Mouse (Mus musculus) WW6 (cell line): Measurements from ENCODE around the gene Mast1.
"Not testable (repeated sequence)": the region's sequence is repeated elsewhere in the genome, so short reads cannot be mapped to it uniquely, and the experiment has no call there.

ENCODE experiments used
- DNase-seq: peaks from one replicate; pipeline ENCODE4 v3.0.0-alpha.2; 2013; ENCODE audit warnings: low read depth, low spot score

Gene Mast1

DNA sequence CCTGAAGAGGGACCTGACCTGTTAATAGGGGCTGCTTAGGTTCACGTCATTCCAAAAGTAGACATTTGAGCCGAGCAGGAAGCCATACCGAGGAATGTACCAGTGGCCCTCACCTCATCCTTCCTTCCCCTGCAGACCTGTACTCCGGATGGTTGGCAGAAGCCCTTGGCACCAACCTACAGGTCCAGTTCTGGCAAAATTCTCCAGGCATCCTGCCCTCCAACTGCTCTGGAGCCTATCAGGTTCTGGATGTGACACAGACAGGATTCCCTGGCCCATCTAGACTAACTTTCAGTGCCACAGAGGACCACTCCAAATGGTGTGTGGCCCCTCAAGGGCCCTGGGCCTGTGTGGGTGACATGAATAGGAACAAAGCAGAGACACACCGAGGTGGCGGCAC is 26.6 kb downstream of the Mast1 start:
- DNase-seq = no peak

DNA sequence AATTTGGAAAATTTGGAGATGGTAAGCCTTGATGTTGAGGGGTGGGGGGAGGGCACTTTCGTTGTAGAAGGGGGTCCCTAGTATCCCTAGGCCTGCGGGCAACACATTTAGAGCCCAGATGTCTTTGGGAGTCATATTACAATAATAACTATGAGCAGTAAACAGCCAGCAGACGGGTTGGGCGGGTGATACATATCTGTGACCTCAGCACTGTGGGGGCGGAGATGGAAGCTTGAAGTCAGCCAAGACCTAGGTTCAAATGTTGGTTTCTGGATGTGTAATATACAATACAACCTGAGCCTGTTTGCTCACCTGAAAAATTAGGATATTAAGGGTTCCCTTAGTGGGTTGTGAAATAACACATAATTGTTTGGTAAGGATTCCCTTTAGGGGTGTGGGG is 27.2 kb downstream of the Mast1 start:
- DNase-seq = no peak

DNA sequence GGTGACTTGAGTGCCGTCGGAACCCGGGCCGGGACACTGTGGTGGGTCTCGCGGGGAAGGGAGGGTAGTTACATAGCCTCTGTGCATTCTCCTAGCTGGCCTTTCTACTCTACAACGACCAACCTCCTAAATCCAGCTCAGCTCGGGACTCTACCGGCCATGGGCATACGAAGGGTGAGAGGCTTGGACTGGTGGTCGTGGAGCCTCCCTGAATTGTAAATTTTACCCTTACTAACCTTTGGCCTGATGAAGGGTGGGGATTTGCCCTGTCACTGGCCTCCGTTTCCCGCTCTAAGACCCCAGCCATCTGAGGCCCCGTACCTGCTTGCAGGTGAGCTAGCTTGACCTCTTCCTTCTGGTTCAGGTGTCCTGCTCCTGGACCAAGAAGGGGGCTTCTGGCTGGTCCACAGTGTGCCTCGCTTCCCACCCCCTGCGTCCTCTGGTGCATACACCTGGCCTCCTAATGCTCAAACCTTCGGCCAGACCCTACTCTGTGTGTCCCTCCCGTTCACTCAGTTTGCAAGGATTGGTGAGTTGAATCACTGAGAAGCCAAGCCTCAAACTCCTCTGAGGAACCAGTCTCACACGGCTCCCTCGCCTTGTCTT is 27.9 kb downstream of the Mast1 start:
- no peak for DNase-seq

DNA sequence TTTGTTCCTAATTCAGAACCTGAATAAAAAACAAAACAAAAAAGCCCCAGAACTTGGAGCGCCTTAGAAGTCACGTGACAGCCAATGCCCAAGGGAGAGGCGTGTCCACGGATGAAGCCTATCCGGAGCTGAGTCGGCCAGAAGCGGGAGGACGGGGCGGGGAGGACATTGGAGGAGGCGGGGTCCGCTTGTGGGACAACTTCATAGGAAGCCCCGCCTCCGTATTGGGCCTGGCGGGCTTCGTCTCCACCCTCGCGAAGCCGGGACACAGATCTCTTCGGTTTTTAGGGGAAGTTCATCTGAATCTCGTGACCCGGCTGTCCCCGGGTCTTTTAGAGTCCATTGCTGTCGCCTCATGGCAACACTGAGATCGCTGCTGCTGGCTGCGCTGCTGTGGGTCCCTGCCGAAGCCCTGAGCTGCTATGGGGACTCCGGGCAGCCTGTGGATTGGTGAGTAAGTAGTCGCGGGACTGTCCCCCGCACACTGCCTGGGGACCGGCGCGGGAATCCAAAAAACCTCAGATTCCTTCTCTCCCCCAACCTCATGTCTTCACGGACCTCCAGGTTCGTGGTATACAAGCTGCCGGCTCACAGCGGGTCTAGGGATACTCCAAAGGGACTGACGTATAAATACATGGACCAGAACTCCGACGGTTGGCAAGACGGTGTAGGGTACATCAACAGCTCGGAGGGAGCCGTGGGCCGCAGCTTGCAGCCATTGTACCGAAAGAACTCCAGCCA is 28.6 kb downstream of the Mast1 start, which contains the start of gene Dnase2a:
Gene Dnase2a (plus strand): TSS at position 140 of the 741 bp plus-strand sequence.
- peak; percentile 92 for DNase-seq

DNA sequence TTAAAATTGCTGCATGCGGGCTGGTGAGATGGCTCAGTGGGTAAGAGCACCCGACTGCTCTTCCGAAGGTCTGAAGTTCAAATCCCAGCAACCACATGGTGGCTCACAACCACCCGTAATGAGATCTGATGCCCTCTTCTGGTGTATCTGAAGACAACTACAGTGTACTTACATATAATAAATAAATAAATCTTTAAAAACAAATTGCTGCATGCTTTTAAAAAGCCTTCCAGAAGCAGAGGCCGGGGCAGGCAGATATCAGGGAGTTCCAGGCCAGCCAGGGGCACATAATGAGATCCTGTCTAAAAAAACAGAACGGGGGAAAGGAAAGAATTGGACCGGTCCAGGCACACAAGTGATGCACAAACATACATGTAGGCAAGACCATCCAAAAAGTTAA is 29.2 kb downstream of the Mast1 start:
- DNase-seq = not testable (repeated sequence)

DNA sequence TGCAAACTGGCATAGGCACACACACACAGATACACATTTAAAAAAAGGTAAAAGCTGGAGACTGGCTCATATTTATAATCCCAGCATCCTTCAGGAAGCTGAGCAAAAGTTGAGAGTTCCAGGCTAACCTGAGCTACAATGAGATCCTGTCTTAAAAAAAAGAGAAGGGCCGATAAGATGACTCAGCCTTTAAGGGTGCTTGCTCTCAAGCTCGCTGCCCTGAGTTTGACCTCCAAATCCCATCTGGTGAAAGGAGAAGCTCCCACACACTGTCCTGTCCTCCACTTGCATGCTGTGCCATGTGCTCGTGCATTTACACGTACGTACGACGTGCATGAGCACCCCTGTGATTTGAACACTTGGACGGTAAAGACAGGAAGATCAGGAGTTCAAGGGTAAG is 29.7 kb downstream of the Mast1 start:
- no peak for DNase-seq

DNA sequence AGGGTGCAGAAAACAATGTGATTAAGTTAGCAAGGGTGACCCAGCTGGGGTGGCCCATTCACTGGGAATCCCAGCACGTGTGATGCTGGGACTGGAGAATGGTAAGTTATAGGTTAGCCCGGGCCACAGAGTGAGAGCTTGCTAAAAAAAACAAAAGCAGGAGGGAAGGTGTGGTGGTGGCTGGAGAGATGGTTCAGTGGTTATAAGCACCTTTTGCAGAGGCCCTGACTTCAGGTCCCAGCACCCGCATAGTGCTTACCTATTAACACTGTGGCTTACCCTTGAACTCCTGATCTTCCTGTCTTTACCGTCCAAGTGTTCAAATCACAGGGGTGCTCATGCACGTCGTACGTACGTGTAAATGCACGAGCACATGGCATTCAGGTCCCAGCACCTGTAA is 30.1 kb downstream of the Mast1 start:
- DNase-seq = no peak

DNA sequence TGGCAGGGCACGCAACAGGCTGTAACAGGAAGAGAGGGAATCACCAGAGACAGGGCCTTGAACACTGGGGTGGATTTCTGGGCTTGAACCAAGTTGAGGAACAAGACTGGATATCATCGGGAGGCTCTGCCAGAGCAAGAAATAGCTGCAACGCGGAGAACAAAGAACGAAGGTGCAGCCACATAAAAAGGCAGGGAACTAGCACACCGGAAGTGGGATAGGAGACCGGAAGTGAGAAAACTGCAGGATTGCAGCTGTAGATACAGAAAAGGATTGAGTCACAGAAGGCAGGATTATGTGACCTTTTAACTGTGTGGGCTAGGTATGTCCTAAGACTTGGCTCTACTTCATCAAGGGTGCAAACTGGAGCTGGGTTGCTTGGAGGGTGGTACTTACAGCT is 32.8 kb downstream of the Mast1 start:
- DNase-seq = no peak

DNA sequence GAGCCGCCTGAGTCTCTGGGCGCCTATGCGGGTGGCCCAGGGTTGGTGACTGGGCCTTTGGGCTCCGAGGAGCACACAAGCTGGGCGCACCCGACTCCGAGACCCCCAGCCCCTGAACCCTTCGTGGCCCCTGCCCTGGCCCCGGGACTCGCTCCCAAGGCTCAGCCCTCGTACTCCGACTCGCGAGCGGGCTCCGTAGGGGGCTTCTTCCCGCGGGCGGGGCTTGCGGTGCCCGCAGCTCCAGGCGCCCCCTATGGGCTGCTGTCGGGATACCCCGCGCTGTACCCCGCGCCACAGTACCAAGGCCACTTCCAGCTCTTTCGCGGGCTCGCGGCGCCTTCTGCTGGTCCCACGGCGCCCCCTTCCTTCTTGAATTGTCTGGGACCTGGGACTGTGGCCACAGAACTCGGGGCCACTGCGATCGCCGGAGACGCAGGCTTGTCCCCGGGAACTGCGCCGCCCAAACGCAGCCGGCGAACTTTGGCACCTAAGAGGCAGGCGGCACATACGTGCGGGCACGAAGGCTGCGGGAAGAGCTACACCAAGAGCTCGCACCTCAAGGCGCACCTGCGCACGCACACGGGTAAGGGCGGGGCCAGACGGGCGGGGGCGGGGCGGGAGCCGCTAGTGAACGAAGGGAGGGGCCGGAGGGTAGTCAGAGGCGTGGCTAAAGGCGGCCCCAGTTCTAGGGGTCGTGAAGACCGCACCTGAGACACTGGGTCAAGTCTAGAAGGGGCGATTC is 34.1 kb downstream of the Mast1 start:
- DNase-seq = peak; percentile 90

DNA sequence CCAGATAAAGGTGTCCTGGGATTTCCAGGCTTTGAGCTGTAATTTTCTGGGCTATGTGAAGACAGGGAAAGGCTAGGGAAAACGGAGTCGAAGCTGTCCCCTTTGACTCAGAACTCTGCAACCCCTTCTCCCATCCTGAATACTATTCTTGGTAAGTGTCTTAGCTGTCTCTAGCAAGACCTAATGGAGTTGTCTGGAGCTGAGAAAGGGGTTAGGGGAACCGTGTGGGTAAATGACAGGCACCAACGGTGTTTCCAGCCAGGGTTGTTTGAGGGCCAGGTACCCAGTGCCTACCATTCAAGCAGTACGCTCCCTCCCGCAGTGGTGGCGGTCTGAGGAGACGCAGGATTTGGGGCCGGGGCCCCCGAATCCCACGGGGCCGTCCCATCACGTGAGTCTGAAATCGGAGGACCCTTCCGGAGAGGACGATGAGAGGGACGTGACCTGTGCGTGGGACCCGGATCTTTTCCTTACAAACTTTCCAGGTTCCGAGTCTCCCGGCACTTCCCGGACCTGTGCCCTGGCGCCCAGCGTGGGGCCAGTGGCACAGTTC is 34.7 kb downstream of the Mast1 start:
- DNase-seq = no peak

DNA sequence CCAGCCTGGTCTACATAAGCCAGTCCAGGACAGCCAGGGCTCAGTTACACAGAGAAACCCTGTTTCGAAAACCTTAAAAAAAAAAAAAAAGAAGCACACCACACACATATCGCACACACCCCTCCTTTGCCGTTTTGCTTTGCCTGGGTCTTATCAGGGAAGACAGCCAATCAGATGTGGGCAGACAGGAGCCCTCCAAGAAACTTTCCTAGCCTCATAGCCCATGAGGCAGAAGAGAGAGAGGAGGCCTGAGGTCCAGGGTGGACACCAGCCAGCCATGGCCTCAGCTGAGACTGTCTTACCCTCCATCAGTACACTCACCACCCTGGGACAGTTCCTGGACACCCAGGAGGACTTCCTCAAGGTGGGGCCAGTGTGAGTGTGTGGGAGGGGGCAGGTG is 35.4 kb downstream of the Mast1 start, which contains the start of gene Klf1:
Gene Klf1 (plus strand): TSS at position 177 of the 400 bp plus-strand sequence.
- DNase-seq = no peak

DNA sequence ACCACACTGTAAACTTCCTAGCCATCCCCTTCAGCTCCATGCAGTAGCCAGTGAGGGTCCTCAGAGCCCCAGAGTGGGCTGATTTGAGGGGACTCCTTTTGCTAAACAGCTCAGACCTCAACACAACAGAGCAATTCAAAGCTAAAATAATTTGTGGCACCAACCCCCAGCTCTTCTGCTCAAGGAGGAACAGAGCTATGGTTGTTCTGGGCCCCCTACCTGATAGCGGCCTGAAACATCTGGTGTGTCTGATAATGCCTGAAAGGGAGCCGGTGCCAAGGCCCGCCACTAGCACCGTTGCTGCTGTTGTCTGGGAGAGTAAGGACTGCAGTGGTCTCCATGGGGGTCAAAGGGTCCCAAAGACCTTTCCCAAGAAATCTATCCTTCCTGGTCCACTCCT is 36.1 kb downstream of the Mast1 start:
- no peak for DNase-seq

DNA sequence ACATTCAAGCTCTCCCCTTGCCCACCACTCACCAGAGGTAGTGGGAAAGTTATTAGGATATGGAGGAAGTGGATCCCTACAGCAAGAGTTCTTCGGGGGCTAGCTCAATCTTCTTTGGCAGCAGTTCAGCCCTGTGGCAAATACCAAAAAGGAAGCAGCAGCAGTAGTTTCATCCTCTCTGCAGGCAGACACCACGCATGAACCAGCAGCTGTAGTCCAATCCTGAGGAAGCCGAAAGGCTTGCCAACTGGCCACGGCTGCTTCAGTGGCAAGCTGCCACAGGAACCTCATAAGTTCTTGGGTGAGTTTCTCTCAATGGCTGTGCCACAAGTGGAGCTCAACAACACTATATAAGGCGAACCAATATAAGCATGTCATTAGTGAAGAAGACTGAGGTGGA is 41.2 kb downstream of the Mast1 start:
- no peak for DNase-seq

DNA sequence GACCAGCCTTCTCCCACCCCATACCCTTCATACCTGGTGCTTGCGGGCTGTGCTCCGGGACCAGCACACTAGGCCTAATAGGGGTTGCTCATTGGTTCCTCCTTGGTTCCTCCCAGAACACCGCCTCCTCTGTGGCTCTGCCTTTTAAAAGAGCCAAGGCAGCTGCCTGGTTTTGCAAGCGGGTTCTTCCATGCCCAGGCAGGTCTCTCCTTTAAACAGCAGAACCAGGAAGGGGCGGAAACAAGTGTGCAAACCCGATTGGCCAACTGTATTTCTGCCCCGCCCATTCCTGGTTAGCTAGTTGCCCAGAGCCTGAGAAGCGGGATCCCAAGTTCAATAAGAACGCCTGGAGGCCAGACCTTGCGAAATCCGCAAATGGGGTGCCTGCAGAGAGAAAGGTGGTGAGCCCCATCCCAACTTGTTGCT is 43.4 kb downstream of the Mast1 start, which contains the start of gene Gcdh:
Gene Gcdh (minus strand): TSS at position 213 of the 426 bp plus-strand sequence.
- DNase-seq = peak; percentile 93

DNA sequence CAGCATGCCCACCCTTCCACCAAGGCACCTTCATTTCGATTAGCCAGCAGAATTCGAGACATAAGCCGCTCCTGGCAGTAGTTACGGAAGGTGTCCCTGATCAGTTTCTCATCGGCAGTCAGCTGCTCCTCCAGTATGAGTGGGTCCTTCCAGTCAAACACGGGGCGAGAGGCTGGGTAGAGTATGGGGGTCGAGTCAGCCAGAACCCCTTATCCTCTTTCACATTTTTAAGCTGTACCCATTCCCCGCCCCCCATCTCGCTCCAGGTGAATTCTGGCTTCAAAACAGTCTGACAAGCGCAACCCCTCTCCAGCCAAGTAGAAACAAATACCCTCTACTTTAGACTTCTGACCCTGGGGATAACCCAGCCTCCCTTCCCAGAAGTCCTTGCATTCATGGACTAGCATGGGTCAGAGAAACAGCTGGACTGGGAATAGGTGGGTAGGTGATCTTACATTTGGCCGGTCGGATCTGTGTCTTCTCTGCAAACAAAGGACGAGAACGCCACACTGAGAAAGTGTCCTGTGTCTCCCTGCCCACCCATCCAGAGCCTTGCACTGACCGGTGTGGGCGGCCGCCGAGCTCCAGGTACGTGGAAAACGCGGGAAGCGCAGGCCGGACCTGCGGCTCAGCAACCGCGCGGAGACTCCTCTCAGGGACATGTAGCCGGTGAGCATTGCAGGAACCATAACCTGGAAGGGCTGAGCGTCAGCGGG is 44.0 kb downstream of the Mast1 start:
- DNase-seq = no peak

DNA sequence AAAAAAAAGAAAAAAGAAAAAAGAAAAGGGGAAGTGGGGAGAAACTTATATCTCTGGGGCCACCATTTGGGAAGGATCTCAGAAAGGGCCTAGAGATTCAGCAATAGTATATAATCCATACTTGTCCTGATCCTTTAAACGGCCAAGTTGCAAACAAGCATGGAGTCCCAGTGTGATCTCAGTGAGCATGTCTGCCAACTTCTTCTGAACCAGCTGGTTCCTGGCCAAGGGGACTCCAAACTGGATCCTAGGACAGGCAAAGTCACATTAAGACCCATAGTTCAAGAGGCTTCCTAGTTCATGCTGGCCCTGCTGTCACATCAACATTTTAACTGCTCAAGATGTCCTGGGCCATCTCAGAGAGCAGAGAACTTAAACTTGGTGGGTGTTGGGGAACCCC is 48.0 kb downstream of the Mast1 start:
- no peak for DNase-seq

DNA sequence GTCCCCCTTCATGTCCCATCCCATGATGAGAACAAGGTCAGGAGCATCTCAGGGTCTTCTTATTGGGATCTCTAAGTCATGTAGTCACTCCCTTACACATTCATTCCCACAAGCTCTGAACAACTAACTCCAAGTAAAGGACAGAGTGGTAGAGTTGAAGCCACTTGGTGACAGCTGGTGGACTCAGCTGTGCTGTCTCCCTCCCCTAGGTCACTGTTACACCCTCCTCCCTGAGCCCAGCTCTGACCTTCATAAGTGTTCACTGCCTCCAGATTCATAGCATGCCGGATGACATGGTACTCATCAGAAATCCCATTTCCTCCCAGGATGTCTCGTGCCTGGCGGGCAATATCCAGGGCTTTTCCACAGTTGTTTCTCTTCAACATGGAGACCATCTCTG is 48.9 kb downstream of the Mast1 start:
- no peak for DNase-seq

DNA sequence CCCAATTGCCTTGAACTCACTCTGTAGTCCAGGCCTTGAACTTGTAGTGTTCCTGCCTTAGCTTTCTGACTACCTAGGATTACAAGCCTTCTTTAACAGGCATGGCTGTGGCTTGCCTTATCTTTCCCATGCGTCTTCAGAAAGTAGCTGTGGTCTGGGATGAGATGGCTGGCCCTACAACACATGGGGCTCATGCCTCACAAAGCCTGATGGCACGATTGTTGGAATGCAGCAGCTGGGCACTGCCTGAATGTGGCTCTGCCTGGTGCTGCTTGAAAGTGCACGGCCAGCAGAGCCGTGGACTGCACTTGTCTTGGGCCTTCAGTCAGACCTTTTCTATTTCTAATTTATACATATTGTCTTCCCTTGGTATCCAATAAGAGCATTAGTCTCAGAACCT is 52.4 kb downstream of the Mast1 start:
- DNase-seq = no peak

DNA sequence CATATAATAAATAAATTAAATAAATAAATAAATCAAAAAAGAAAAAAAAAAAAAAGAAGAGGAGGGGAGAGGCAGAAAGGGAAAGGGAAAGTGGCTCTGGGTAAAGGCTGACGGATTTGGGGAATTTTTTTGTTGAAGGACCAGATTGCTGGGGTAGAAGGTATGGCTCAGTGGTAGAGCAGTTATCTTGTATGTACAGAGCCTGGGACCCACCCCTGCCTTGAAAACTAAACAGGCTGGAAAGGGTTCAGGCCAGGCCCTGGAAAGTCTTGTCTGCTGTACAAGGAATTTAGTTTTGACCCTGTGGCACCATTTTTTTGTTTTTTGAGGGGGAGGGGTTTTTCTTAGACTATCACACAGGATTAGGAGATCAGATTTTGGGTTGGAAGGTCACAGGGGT is 58.2 kb downstream of the Mast1 start:
- DNase-seq = no peak

DNA sequence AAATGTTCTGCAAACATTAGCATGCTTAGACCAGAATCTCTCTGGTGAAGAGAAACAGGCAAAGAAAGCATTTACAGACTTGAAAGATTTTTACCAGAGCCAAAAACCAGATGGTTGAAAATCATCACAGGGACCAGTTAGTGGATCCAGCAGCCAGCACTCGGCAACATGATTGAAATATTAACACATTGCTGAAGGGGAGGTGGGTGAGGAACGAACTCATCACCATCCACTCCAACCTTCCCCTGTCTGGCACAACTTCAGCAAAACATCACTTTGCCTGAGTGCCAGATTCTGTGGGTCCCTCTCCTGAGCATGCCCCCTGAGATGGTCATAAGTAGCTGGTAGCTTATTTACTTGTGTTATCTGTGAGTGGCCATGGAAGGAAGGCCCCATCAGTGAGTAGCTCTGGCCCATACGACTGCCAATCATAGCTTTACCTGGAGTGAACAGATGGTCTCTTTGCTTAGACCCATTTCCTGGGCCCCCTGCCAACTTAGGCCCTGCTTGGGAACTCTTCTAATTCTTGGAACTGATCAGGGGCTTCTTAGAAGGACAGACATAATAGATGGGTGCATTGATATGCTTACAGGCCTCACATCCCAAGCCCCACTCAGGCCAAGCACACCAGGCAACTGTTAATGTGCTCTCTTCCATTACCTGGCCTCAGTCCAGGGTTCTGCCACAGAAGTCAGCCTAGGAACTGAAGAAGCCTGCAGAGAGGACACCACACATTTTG is 59.7 kb downstream of the Mast1 start:
- no peak for DNase-seq

DNA sequence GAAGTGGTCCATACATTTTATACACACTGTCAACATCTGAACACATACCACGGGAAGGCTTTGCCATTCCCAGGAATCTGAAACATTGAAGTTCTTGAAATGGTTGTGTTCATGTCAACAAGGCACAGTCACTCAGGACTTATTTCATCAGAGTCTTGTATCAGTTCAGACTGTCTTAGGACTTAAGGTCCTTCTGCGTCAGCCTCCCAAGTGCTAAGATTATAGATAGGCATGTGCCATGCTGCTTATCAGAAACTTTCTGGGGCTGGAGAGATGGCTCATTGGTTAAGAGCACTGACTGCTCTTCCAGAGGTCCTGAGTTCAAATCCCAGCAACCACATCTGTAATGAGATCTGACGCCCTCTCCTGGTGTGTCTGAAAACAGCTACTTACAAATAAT is 62.8 kb downstream of the Mast1 start:
- DNase-seq = no peak
